Mouse (Mus musculus): ENCODE results near the gene Hnrnpr. TPM values are rescaled to one million over a fixed set of nuclear protein-coding genes. Genes with fewer than 3 reads are reported as not detected.

Gene Hnrnpr
- 254 and 270 TPM in 2 replicates for polyA plus RNA-seq (2015; fragmentation: Nextera tagmentation; extraction: Ambion mirVana)

GRCm38 (mm10) chr4:136310229-136311041 is at the start of gene Hnrnpr:
TSS of gene Hnrnpr (plus strand) at chr4:136310942.
- peak; percentile 100 for ATAC-seq
- under 1% methylated on average over 59 of the region's 65 CpGs for WGBS

GRCm38 (mm10) chr4:136261912-136262311 is 48.8 kb upstream of the Hnrnpr start:
- H3K27ac ChIP-seq, result no peak overlapping the region
- 83% methylated on average over 10 of the region's 10 CpGs for WGBS
- H3K4me3 ChIP-seq (replicated peaks), result no peak overlapping the region
- H3K9ac ChIP-seq (replicated peaks), result no peak overlapping the region
- H3K27me3 ChIP-seq, result no peaks in the 10 kb centered on the region
- H3K4me1 ChIP-seq (replicated peaks), result 0 out of 2 replicates have a peak, but pooled peaks cover 5% of the 10 kb centered on the region
- no peaks in the 10 kb centered on the region for H3K36me3 ChIP-seq
- ATAC-seq, result no peak
- H3K4me2 ChIP-seq (replicated peaks), result no peak overlapping the region
- H3K9me3 ChIP-seq, result no peaks in the 10 kb centered on the region

More at GRCm38 (mm10) chr4:136310229-136311041, at the start of gene Hnrnpr:
- no peaks in the 10 kb centered on the region for H3K9me3 ChIP-seq
- H3K9ac ChIP-seq (replicated peaks), result peak within 1 kb of the TSS; percentile 100
- H3K4me3 ChIP-seq (replicated peaks), result peak within 1 kb of the TSS; percentile 100
- H3K27me3 ChIP-seq, result no peaks in the 10 kb centered on the region
- H3K27ac ChIP-seq, result peak within 1 kb of the TSS; percentile 99
- no peaks in the 10 kb centered on the region for H3K36me3 ChIP-seq
- H3K4me2 ChIP-seq (replicated peaks), result peak within 1 kb of the TSS; percentile 84
- peaks cover 43% of the 10 kb centered on the region for H3K4me1 ChIP-seq (replicated peaks)

- Histone ChIP-seq H3K9me3 (no peaks in the 10 kb centered on the region), H3K27ac (no peak overlapping the region), H3K4me1 (replicated peaks) (0 out of 2 replicates have a peak, but pooled peaks cover 5% of the 10 kb centered on the region), H3K4me2 (replicated peaks) (no peak overlapping the region), H3K27me3 (no peaks in the 10 kb centered on the region), H3K9ac (replicated peaks) (no peak overlapping the region), H3K4me3 (replicated peaks) (no peak overlapping the region), H3K36me3 (no peaks in the 10 kb centered on the region)
- no peak for ATAC-seq
- WGBS, result 92% methylated on average over 4 of the region's 4 CpGs
Observed at GRCm38 (mm10) chr4:136263555-136263954, 47.2 kb upstream of the Hnrnpr start.

GRCm38 (mm10) chr4:136266716-136267343 is 43.9 kb upstream of the Hnrnpr start:
- no peak overlapping the region for H3K4me2 ChIP-seq (replicated peaks)
- H3K36me3 ChIP-seq, result no peaks in the 10 kb centered on the region
- no peaks in the 10 kb centered on the region for H3K4me1 ChIP-seq (replicated peaks)
- H3K27ac ChIP-seq, result no peak overlapping the region
- H3K4me3 ChIP-seq (replicated peaks), result no peak overlapping the region
- no peaks in the 10 kb centered on the region for H3K27me3 ChIP-seq
- H3K9ac ChIP-seq (replicated peaks), result no peak overlapping the region
- no peak for ATAC-seq
- 83% methylated on average over 9 of the region's 9 CpGs for WGBS
- no peaks in the 10 kb centered on the region for H3K9me3 ChIP-seq

GRCm38 (mm10) chr4:136268912-136269311 is 41.8 kb upstream of the Hnrnpr start:
- no peak overlapping the region for H3K9ac ChIP-seq (replicated peaks)
- no peak overlapping the region for H3K4me2 ChIP-seq (replicated peaks)
- H3K27ac ChIP-seq, result no peak overlapping the region
- H3K27me3 ChIP-seq, result no peaks in the 10 kb centered on the region
- ATAC-seq, result no peak
- H3K4me1 ChIP-seq (replicated peaks), result no peaks in the 10 kb centered on the region
- 100% methylated on average over 1 of the region's 1 CpGs for WGBS
- H3K36me3 ChIP-seq, result no peaks in the 10 kb centered on the region
- no peak overlapping the region for H3K4me3 ChIP-seq (replicated peaks)
- peaks cover 16% of the 10 kb centered on the region for H3K9me3 ChIP-seq

- no peaks in the 10 kb centered on the region for H3K27me3 ChIP-seq
- H3K4me3 ChIP-seq (replicated peaks), result no peak overlapping the region
- H3K27ac ChIP-seq, result no peak overlapping the region
- peaks cover 16% of the 10 kb centered on the region for H3K9me3 ChIP-seq
- ATAC-seq, result no peak
- no peaks in the 10 kb centered on the region for H3K36me3 ChIP-seq
- no peak overlapping the region for H3K4me2 ChIP-seq (replicated peaks)
- 82% methylated on average over 8 of the region's 8 CpGs for WGBS
- H3K9ac ChIP-seq (replicated peaks), result no peak overlapping the region
- H3K4me1 ChIP-seq (replicated peaks), result no peaks in the 10 kb centered on the region
Observed at GRCm38 (mm10) chr4:136270648-136271047, 40.1 kb upstream of the Hnrnpr start.

- no peak for ATAC-seq
- Histone ChIP-seq H3K27ac (no peak overlapping the region), H3K9ac (replicated peaks) (no peak overlapping the region), H3K27me3 (no peaks in the 10 kb centered on the region), H3K4me1 (replicated peaks) (peaks cover 27% of the 10 kb centered on the region), H3K4me3 (replicated peaks) (no peak overlapping the region), H3K36me3 (no peaks in the 10 kb centered on the region), H3K9me3 (no peaks in the 10 kb centered on the region), H3K4me2 (replicated peaks) (no peak overlapping the region)
- WGBS, result 86% methylated on average over 8 of the region's 8 CpGs
Observed at GRCm38 (mm10) chr4:136281097-136281496, 29.6 kb upstream of the Hnrnpr start.

- ATAC-seq, result no peak
- Histone ChIP-seq H3K27me3 (no peaks in the 10 kb centered on the region), H3K9me3 (no peaks in the 10 kb centered on the region), H3K4me2 (replicated peaks) (no peak overlapping the region), H3K4me3 (replicated peaks) (no peak overlapping the region), H3K9ac (replicated peaks) (no peak overlapping the region), H3K36me3 (no peaks in the 10 kb centered on the region), H3K4me1 (replicated peaks) (peaks cover 32% of the 10 kb centered on the region), H3K27ac (no peak overlapping the region)
- 55% methylated on average over 9 of the region's 9 CpGs for WGBS
Observed at GRCm38 (mm10) chr4:136281611-136282010, 29.1 kb upstream of the Hnrnpr start.

- H3K9me3 ChIP-seq, result no peaks in the 10 kb centered on the region
- peak overlapping the region; percentile 43 for H3K9ac ChIP-seq (replicated peaks)
- WGBS, result 11% methylated on average over 10 of the region's 10 CpGs
- peak overlapping the region; percentile 93 for H3K27ac ChIP-seq
- no peak overlapping the region for H3K4me3 ChIP-seq (replicated peaks)
- peaks cover 8% of the 10 kb centered on the region for H3K36me3 ChIP-seq
- H3K4me1 ChIP-seq (replicated peaks), result peaks cover 44% of the 10 kb centered on the region
- H3K27me3 ChIP-seq, result 0 out of 2 replicates have a peak, but pooled peaks cover under 1% of the 10 kb centered on the region
- peak overlapping the region; percentile 3; the same call in 1 of the 2 replicates for H3K4me2 ChIP-seq (replicated peaks)
- no peak for ATAC-seq
Observed at GRCm38 (mm10) chr4:136282621-136283480, 27.9 kb upstream of the Hnrnpr start.

GRCm38 (mm10) chr4:136283783-136284182 is 27.0 kb upstream of the Hnrnpr start:
- peak overlapping the region; percentile 90 for H3K4me2 ChIP-seq (replicated peaks)
- H3K4me1 ChIP-seq (replicated peaks), result peaks cover 45% of the 10 kb centered on the region
- no peak overlapping the region for H3K9ac ChIP-seq (replicated peaks)
- H3K27ac ChIP-seq, result peak overlapping the region; percentile 93
- no peak overlapping the region for H3K4me3 ChIP-seq (replicated peaks)
- H3K36me3 ChIP-seq, result peaks cover 18% of the 10 kb centered on the region
- ATAC-seq, result no peak; the same call in 1 of the 2 replicates
- WGBS, result 15% methylated on average over 2 of the region's 2 CpGs
- H3K27me3 ChIP-seq, result peaks cover 8% of the 10 kb centered on the region
- 0 out of 2 replicates have a peak, but pooled peaks cover 3% of the 10 kb centered on the region for H3K9me3 ChIP-seq

GRCm38 (mm10) chr4:136284455-136284854 is 26.3 kb upstream of the Hnrnpr start, which contains the start of gene Zfp46:
TSS of gene Zfp46 (plus strand) at chr4:136284683.
- Histone ChIP-seq H3K9me3 (0 out of 2 replicates have a peak, but pooled peaks cover 3% of the 10 kb centered on the region), H3K4me2 (replicated peaks) (peak within 1 kb of the TSS; percentile 90), H3K27ac (peak within 1 kb of the TSS; percentile 93), H3K36me3 (peaks cover 24% of the 10 kb centered on the region), H3K9ac (replicated peaks) (peak within 1 kb of the TSS; percentile 85), H3K4me3 (replicated peaks) (peak within 1 kb of the TSS; percentile 74), H3K4me1 (replicated peaks) (peaks cover 46% of the 10 kb centered on the region), H3K27me3 (peaks cover 14% of the 10 kb centered on the region)
- WGBS, result 23% methylated on average over 5 of the region's 5 CpGs
- no peak for ATAC-seq
